Mouse (Mus musculus) adrenal gland, postnatal 25 days (tissue): ENCODE data around the gene 2210010C04Rik. TPM values are rescaled to one million over a fixed set of nuclear protein-coding genes. Genes with fewer than 3 reads are reported as not detected.
"Not testable (repeated sequence)": the region's sequence is repeated elsewhere in the genome, so short reads cannot be mapped to it uniquely, and the experiment has no call there.

Experiments used
- DNase-seq: peaks from one replicate; pipeline ENCODE4 v3.0.0; 2021; ENCODE audit warnings: mixed read lengths
- total RNA-seq: library from RNA; stranded (reverse); gene quantifications from 2 replicates; pipeline ENCODE4 v1.2.3, GENCODE M21; 2021

2210010C04Rik gene
- total RNA-seq, 1 experiment from 2014 or later = not detected

DNA sequence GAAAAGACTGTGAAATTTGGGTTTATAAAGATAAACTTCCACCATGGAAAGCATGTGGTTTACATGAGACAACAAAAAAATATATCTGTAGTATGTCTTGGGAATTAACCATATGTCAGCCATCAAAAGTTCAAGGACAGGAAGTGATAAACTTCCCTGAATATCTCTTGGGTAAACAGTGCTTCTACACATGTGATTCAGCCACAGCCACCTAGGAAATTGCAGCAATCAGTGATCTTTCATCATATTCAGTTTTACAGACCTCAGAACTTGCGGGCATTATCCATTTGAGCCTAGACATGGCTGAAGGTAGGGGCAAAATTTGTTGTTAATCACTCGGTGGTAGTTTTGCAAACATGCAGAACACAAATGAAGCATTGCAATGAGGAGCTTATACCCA, 16.7 kb downstream of the 2210010C04Rik start:
- DNase-seq = no peak

- no peak for DNase-seq
These were observed 20.2 kb downstream of the 2210010C04Rik start for GRCm38 (mm10) chr6:41015065-41015464.

DNA sequence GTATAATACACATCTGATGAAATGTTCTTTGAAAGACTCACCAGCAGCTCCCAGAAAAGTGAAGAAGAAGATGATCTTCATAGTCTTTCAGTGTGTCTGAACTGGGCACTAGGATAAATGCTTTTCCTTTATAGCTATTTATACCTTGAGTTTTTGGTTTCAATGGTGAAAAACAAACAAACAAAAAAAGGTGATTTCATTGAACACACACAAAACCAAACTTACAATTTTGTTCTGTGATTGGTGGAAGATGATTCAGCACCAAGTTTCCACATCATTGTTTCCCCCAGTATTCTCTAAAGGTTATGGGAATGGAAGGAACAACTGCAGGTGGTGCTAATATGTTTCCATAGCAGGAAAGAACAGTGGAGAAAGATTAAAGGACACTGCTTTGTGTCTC, 35.9 kb downstream of the 2210010C04Rik start, which contains the start of gene Gm2663:
Gm2663 (minus strand) TSS at position 101 of the 400 bp plus-strand sequence.
- DNase-seq = not testable (repeated sequence)

Other genes starting within 250 kb of the 2210010C04Rik start
- not detected in 2 replicates for gene Moxd2, start 148.0 kb downstream of the 2210010C04Rik start, total RNA-seq
- not detected in 2 replicates for gene Prss58, start 135.1 kb downstream of the 2210010C04Rik start, total RNA-seq
- not detected in 2 replicates for gene 1700074P13Rik, start 95.0 kb downstream of the 2210010C04Rik start, total RNA-seq
- not detected in 2 replicates for gene Gm4744, start 83.6 kb downstream of the 2210010C04Rik start, total RNA-seq
- gene 1810009J06Rik, start 70.8 kb downstream of the 2210010C04Rik start, total RNA-seq = not detected in 2 replicates
- not detected in 2 replicates for gene Gm2663, start 36.0 kb downstream of the 2210010C04Rik start, total RNA-seq